Mouse (Mus musculus) forebrain, embryonic 11.5 days (tissue): Measurements from ENCODE around the gene Rabggta. TPM values are rescaled to one million over a fixed set of nuclear protein-coding genes. Genes with fewer than 3 reads are reported as not detected.

Source experiments
- ATAC-seq: fragments of 200-750 bp; cut with Nextera tagmentation; replicated peaks from 2 replicates; pipeline ENCODE4 v1.8.0; 2017; ENCODE audit warnings: moderate TSS enrichment; ENCODE audit not compliant: low FRiP score
- DNase-seq: peaks from one replicate; pipeline ENCODE4 v3.0.0-alpha.2; 2017; ENCODE audit warnings: low spot score
- H3K27ac ChIP-seq: fragments of 300-500 bp; sonication (generic); 2 replicates; pipeline ENCODE4 v1.5.1; 2014; ENCODE audit warnings: low read depth, low read length
- H3K27me3 ChIP-seq: fragments of 300-500 bp; sonication (generic); 2 replicates; pipeline ENCODE4 v1.6.1; 2014; ENCODE audit warnings: mild to moderate bottlenecking, low read length, mixed read lengths; ENCODE audit not compliant: control insufficient read depth, insufficient read depth
- H3K36me3 ChIP-seq: fragments of 300-500 bp; sonication (generic); 2 replicates; pipeline ENCODE4 v1.6.1; 2014; ENCODE audit warnings: mild to moderate bottlenecking, low read length, moderate library complexity, mixed read lengths; ENCODE audit not compliant: control insufficient read depth, insufficient read depth
- H3K4me1 ChIP-seq: fragments of 300-500 bp; sonication (generic); replicated peaks from 2 replicates; pipeline ENCODE4 v1.6.1; 2014; ENCODE audit warnings: low read length, mixed read lengths; ENCODE audit not compliant: control insufficient read depth, insufficient read depth
- H3K4me2 ChIP-seq: fragments of 300-500 bp; sonication (generic); 2 replicates; pipeline ENCODE4 v1.6.1; 2014; ENCODE audit warnings: low read depth, mild to moderate bottlenecking, low read length, moderate library complexity, mixed read lengths; ENCODE audit not compliant: severe bottlenecking
- H3K4me3 ChIP-seq: fragments of 300-500 bp; sonication (generic); 2 replicates; pipeline ENCODE4 v1.5.1; 2014; ENCODE audit warnings: low read depth, low read length
- H3K9ac ChIP-seq: fragments of 300-500 bp; sonication (generic); 2 replicates; pipeline ENCODE4 v1.6.1; 2014; ENCODE audit warnings: low read length
- H3K9me3 ChIP-seq: fragments of 300-500 bp; sonication (generic); 2 replicates; pipeline ENCODE4 v1.6.1; 2016; ENCODE audit warnings: low read length, mixed read lengths; ENCODE audit not compliant: control insufficient read depth
- WGBS: fragments of 180-500 bp; shearing (Covaris S2); extraction: QIAGEN DNeasy Blood & Tissue Kit; methylation state at CpG from one replicate; pipeline ENCODE4 v1.1.7; 2014; 5-methylcytosine and 5-hydroxymethylcytosine counted together
- polyA plus RNA-seq: library from polyadenylated mRNA; unstranded; fragments of >200 nt; fragmentation: Nextera tagmentation; extraction: Ambion mirVana; gene quantifications from 2 replicates; pipeline ENCODE4 v1.2.1, GENCODE M21; 2014

Gene Rabggta
- polyA plus RNA-seq, 1 experiment from 2014 or later, result 23.4 TPM

GRCm38 (mm10) chr14:55737086-55737687, 15.1 kb upstream of the Rabggta start:
- no peak overlapping the region for H3K4me3 ChIP-seq
- ATAC-seq (no peak), DNase-seq (no peak)
- WGBS, result 89% methylated on average over 9 of the region's 9 CpGs
- H3K9me3 ChIP-seq, result no peaks in the 10 kb centered on the region
- H3K36me3 ChIP-seq, result no peaks in the 10 kb centered on the region
- H3K9ac ChIP-seq, result no peak overlapping the region
- H3K4me1 ChIP-seq, result no peaks in the 10 kb centered on the region
- H3K4me2 ChIP-seq, result no peak overlapping the region
- no peaks in the 10 kb centered on the region for H3K27me3 ChIP-seq
- H3K27ac ChIP-seq, result no peak overlapping the region

GRCm38 (mm10) chr14:55735758-55736157, 13.7 kb upstream of the Rabggta start:
- no peak overlapping the region for H3K9ac ChIP-seq
- DNase-seq, result no peak
- no peak for ATAC-seq

GRCm38 (mm10) chr14:55735334-55735733, 13.3 kb upstream of the Rabggta start:
- Histone ChIP-seq H3K4me2 (no peak overlapping the region), H3K27me3 (no peaks in the 10 kb centered on the region), H3K27ac (no peak overlapping the region), H3K36me3 (no peaks in the 10 kb centered on the region), H3K9me3 (no peaks in the 10 kb centered on the region), H3K4me3 (no peak overlapping the region), H3K9ac (no peak overlapping the region), H3K4me1 (no peaks in the 10 kb centered on the region)
- no peak for ATAC-seq
- 73% methylated on average over 3 of the region's 3 CpGs for WGBS
- no peak for DNase-seq

More at GRCm38 (mm10) chr14:55735758-55736157, 13.7 kb upstream of the Rabggta start:
- WGBS, result 81% methylated on average over 4 of the region's 4 CpGs
- no peaks in the 10 kb centered on the region for H3K27me3 ChIP-seq
- H3K27ac ChIP-seq, result no peak overlapping the region
- H3K9me3 ChIP-seq, result no peaks in the 10 kb centered on the region
- H3K4me2 ChIP-seq, result no peak overlapping the region
- no peaks in the 10 kb centered on the region for H3K4me1 ChIP-seq
- H3K4me3 ChIP-seq, result no peak overlapping the region
- H3K36me3 ChIP-seq, result no peaks in the 10 kb centered on the region

GRCm38 (mm10) chr14:55734869-55735268, 12.8 kb upstream of the Rabggta start:
- DNase-seq, result no peak
- H3K4me1 ChIP-seq, result no peaks in the 10 kb centered on the region
- no peak for ATAC-seq
- no peaks in the 10 kb centered on the region for H3K27me3 ChIP-seq
- WGBS, result 78% methylated on average over 7 of the region's 7 CpGs
- H3K27ac ChIP-seq, result no peak overlapping the region
- no peak overlapping the region for H3K4me3 ChIP-seq
- H3K36me3 ChIP-seq, result no peaks in the 10 kb centered on the region
- H3K9me3 ChIP-seq, result no peaks in the 10 kb centered on the region
- H3K4me2 ChIP-seq, result no peak overlapping the region
- no peak overlapping the region for H3K9ac ChIP-seq

GRCm38 (mm10) chr14:55733889-55734288, 11.8 kb upstream of the Rabggta start:
- no peak overlapping the region for H3K27ac ChIP-seq
- no peaks in the 10 kb centered on the region for H3K27me3 ChIP-seq
- no peak overlapping the region for H3K4me3 ChIP-seq
- H3K9ac ChIP-seq, result no peak overlapping the region
- H3K4me1 ChIP-seq, result no peaks in the 10 kb centered on the region
- H3K4me2 ChIP-seq, result no peak overlapping the region
- DNase-seq (no peak), ATAC-seq (no peak)
- no peaks in the 10 kb centered on the region for H3K36me3 ChIP-seq
- 80% methylated on average over 10 of the region's 10 CpGs for WGBS
- no peaks in the 10 kb centered on the region for H3K9me3 ChIP-seq

GRCm38 (mm10) chr14:55730531-55731032, 8.5 kb upstream of the Rabggta start:
- DNase-seq (no peak), ATAC-seq (no peak)
- Histone ChIP-seq H3K9me3 (no peaks in the 10 kb centered on the region), H3K36me3 (no peaks in the 10 kb centered on the region), H3K4me3 (no peak overlapping the region), H3K9ac (no peak overlapping the region), H3K27ac (no peak overlapping the region), H3K4me2 (no peak overlapping the region), H3K4me1 (no peaks in the 10 kb centered on the region), H3K27me3 (no peaks in the 10 kb centered on the region)
- 83% methylated on average over 7 of the region's 7 CpGs for WGBS

- H3K4me2 ChIP-seq, result no peak overlapping the region
- DNase-seq, result no peak
These were observed 8.1 kb upstream of the Rabggta start for GRCm38 (mm10) chr14:55730116-55730515.

GRCm38 (mm10) chr14:55727889-55728685, 6.0 kb upstream of the Rabggta start:
- no peak for DNase-seq

More at GRCm38 (mm10) chr14:55730116-55730515, 8.1 kb upstream of the Rabggta start:
- no peaks in the 10 kb centered on the region for H3K27me3 ChIP-seq
- no peaks in the 10 kb centered on the region for H3K36me3 ChIP-seq
- H3K9ac ChIP-seq, result no peak overlapping the region
- no peak overlapping the region for H3K4me3 ChIP-seq
- no peak overlapping the region for H3K27ac ChIP-seq
- H3K4me1 ChIP-seq, result no peaks in the 10 kb centered on the region
- WGBS, result 81% methylated on average over 7 of the region's 7 CpGs
- no peak for ATAC-seq
- no peaks in the 10 kb centered on the region for H3K9me3 ChIP-seq

More at GRCm38 (mm10) chr14:55727889-55728685, 6.0 kb upstream of the Rabggta start:
- 79% methylated on average over 8 of the region's 8 CpGs for WGBS
- Histone ChIP-seq H3K4me3 (no peak overlapping the region), H3K27me3 (no peaks in the 10 kb centered on the region), H3K9ac (no peak overlapping the region), H3K36me3 (no peaks in the 10 kb centered on the region), H3K9me3 (no peaks in the 10 kb centered on the region), H3K27ac (no peak overlapping the region), H3K4me1 (no peaks in the 10 kb centered on the region), H3K4me2 (no peak overlapping the region)
- no peak for ATAC-seq
